Mouse (Mus musculus) c-Kit-positive CD71-positive TER-119-positive erythroid progenitor cells, embryonic 14.5 days (primary cell): ENCODE data around the gene Olfr1291-ps1.

Experiments used
- DNase-seq: peaks from one replicate; pipeline ENCODE4 v3.0.0-alpha.2; 2013; ENCODE audit warnings: low spot score

Gene Olfr1291-ps1

DNA sequence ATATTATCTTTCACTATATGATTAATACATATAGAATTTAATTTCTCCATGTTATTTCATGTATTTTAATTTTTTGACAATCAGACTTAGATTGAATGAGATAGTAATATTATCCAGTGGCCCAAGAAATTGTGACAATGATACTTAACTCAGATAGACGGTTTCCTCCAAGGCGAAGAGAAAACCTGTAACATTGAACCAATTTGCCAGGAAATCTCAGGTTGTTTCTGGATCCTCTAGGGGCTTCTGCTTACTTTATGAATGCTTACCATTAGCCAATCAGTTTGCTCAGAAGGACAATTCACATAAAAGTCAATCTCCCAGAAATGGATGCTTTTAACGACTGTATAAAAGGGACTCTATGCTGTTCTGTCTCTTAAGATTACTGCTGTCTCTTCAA, at the start of gene Olfr1291-ps1:
TSS of gene Olfr1291-ps1 (plus strand) at position 301 of the 400 bp plus-strand sequence.
- DNase-seq, result no peak

- no peak for DNase-seq
Observed at GRCm38 (mm10) chr2:111448842-111449241, 48.1 kb upstream of the Olfr1291-ps1 start, which contains the start of gene Olfr1287. TSS of gene Olfr1287 (plus strand) at chr2:111449142.

DNA sequence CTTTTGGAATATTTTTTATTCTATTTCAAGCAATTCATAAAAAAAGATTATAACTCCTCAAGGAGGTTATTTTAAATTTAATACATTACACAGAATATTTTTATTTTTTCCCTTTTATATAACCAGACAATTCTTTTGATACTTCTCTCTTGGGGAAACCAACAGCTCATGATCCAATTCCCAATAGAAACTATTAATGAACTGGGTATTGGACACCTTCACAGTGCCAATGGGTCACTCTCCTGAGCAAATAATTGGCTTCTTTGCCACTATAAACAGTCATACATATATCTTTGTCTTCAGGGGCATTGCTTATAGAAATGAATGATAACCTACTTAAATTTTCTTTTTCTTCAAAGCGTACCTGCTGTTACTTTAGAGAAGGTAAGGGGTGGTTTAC, 23.2 kb upstream of the Olfr1291-ps1 start, which contains the start of gene Olfr1288:
TSS of gene Olfr1288 (plus strand) at position 301 of the 400 bp plus-strand sequence.
- no peak for DNase-seq

GRCm38 (mm10) chr2:111480519-111480918, 16.5 kb upstream of the Olfr1291-ps1 start, which contains the start of gene Olfr1289:
TSS of gene Olfr1289 (plus strand) at chr2:111480819.
- no peak for DNase-seq

GRCm38 (mm10) chr2:111493729-111494128, 3.3 kb upstream of the Olfr1291-ps1 start, which contains the start of gene Olfr1290:
TSS of gene Olfr1290 (minus strand) at chr2:111493829.
- no peak for DNase-seq

DNA sequence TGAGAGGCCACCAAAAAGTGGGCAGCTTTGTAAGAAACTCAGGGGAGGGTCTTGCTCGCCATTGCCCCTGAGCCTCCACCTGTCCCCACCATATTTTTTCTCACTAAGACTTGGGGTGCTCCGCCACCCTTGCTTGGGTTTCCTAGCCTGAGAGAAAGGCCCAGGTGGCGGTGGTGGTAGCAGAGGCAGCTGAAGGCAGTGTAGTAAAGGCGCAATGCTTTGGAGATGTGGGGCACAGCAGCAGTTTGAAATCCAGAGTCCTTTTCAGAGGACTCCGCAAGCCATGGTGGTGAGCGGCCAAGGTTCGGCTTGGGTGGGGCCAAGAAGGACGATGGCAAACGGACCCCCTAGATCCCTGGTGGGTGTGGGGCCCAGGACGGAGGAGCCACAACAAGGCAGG, 20.5 kb downstream of the Olfr1291-ps1 start:
- DNase-seq, result no peak

GRCm38 (mm10) chr2:111524903-111525302, 27.9 kb downstream of the Olfr1291-ps1 start, which contains the start of gene Olfr1293-ps:
TSS of gene Olfr1293-ps (plus strand) at chr2:111525203.
- DNase-seq, result no peak

DNA sequence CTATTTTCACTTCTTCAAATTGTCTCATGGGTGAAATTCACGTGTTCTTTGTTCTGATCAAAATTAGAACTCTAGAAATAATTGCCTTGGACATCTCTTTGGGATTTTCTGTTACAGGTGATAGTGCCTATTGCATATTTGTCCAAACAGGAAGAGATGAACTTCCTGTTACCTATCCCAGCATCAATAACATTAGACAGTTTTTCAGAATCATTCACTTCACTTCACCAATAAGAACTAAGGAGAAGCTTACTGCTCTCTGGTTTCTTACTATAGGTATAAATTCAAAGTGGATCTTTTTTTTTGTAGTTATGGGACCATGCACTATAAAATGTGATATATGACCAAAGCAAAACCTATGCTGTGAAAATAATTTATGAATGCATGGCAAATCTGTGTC, 43.2 kb downstream of the Olfr1291-ps1 start, which contains the start of gene Olfr1294:
TSS of gene Olfr1294 (minus strand) at position 101 of the 400 bp plus-strand sequence.
- DNase-seq, result no peak
